Mouse (Mus musculus): ENCODE results near the gene Fyn.

The Fyn gene

GRCm38 (mm10) chr10:39412826-39413620, 44.4 kb downstream of the Fyn start:
- DNase-seq (ENCODE audit: low read depth): no peak

- no peak for DNase-seq (ENCODE audit: low read depth)
Observed at GRCm38 (mm10) chr10:39414068-39414467, 45.4 kb downstream of the Fyn start.

GRCm38 (mm10) chr10:39415586-39415985, 46.9 kb downstream of the Fyn start:
- DNase-seq (ENCODE audit: low read depth): peak; percentile 89

GRCm38 (mm10) chr10:39417611-39418010, 49.0 kb downstream of the Fyn start:
- peak; percentile 42 for DNase-seq (ENCODE audit: low read depth)

- DNase-seq (ENCODE audit: low read depth): no peak
Observed at GRCm38 (mm10) chr10:39418395-39418794, 49.7 kb downstream of the Fyn start.

GRCm38 (mm10) chr10:39420842-39421617, 52.4 kb downstream of the Fyn start:
- peak; percentile 83 for DNase-seq (ENCODE audit: low read depth)

- DNase-seq (ENCODE audit: low read depth): no peak
Observed at GRCm38 (mm10) chr10:39421772-39422171, 53.1 kb downstream of the Fyn start.

- DNase-seq (ENCODE audit: low read depth): no peak
Observed at GRCm38 (mm10) chr10:39424643-39425042, 56.0 kb downstream of the Fyn start.

GRCm38 (mm10) chr10:39426033-39426432, 57.4 kb downstream of the Fyn start:
- DNase-seq (ENCODE audit: low read depth): no peak

- DNase-seq (ENCODE audit: low read depth): no peak
Observed at GRCm38 (mm10) chr10:39426833-39427490, 58.3 kb downstream of the Fyn start.

- DNase-seq (ENCODE audit: low read depth): no peak
Observed at GRCm38 (mm10) chr10:39429661-39430060, 61.0 kb downstream of the Fyn start.

GRCm38 (mm10) chr10:39430074-39430764, 61.6 kb downstream of the Fyn start:
- DNase-seq (ENCODE audit: low read depth): peak; percentile 71

- no peak for DNase-seq (ENCODE audit: low read depth)
Observed at GRCm38 (mm10) chr10:39431265-39431664, 62.6 kb downstream of the Fyn start.

GRCm38 (mm10) chr10:39432648-39433568, 64.3 kb downstream of the Fyn start:
- no peak for DNase-seq (ENCODE audit: low read depth)

GRCm38 (mm10) chr10:39433893-39434292, 65.2 kb downstream of the Fyn start:
- DNase-seq (ENCODE audit: low read depth): no peak

GRCm38 (mm10) chr10:39434758-39435448, 66.2 kb downstream of the Fyn start:
- peak; percentile 76 for DNase-seq (ENCODE audit: low read depth)

GRCm38 (mm10) chr10:39438905-39439304, 70.2 kb downstream of the Fyn start:
- no peak for DNase-seq (ENCODE audit: low read depth)

- DNase-seq (ENCODE audit: low read depth): no peak
Observed at GRCm38 (mm10) chr10:39440506-39440905, 71.9 kb downstream of the Fyn start.

GRCm38 (mm10) chr10:39441636-39442035, 73.0 kb downstream of the Fyn start:
- no peak for DNase-seq (ENCODE audit: low read depth)

- DNase-seq (ENCODE audit: low read depth): no peak
Observed at GRCm38 (mm10) chr10:39443122-39443521, 74.5 kb downstream of the Fyn start.

Data from 416B (cell line).